In genomic region chr3:58233296-58233695, GRCm38 (mm10) we compare ENCODE assay signal across 16 mouse cellular contexts.
"Had no signal": no experiment of that assay in that cellular context is flagged by ENCODE, and none has a peak within 500 bp of the region (broad histone marks: within the 10 kb centered on the region; RNA-seq: fewer than 3 reads in every experiment).

No protein-coding gene starts in this region.

- H3K4me3 ChIP-seq: neural tube, embryonic 13.5 days; neural tube, embryonic 15.5 days; stomach, embryonic 15.5 days had no signal

- H3K4me1 ChIP-seq: neural tube, embryonic 13.5 days; neural tube, embryonic 15.5 days; stomach, embryonic 15.5 days had no signal

- H3K9ac ChIP-seq: neural tube, embryonic 13.5 days; neural tube, embryonic 15.5 days; stomach, embryonic 15.5 days had no signal

- H3K27me3 ChIP-seq: neural tube, embryonic 13.5 days; neural tube, embryonic 15.5 days; stomach, embryonic 15.5 days had no signal

- H3K9me3 ChIP-seq: neural tube, embryonic 13.5 days; neural tube, embryonic 15.5 days; stomach, embryonic 15.5 days had no signal

- H3K27ac ChIP-seq: neural tube, embryonic 13.5 days; neural tube, embryonic 15.5 days; stomach, embryonic 15.5 days; stomach, postnatal 0 days had no signal

- DNase-seq: retina, postnatal 1 day; right cerebral cortex, adult 18-20 months; right cerebral cortex, postnatal 14 days; right cerebral cortex, postnatal 25 days; right cerebral cortex, postnatal 4 days; spleen, adult 18-20 months; thymus, adult 18-20 months; thymus, adult 2 months; thymus, postnatal 14 days; thymus, postnatal 25 days; thymus, postnatal 36 days; thymus, postnatal 4 days had no signal

- H3K4me2 ChIP-seq: neural tube, embryonic 13.5 days; neural tube, embryonic 15.5 days; stomach, embryonic 15.5 days had no signal

- H3K36me3 ChIP-seq: neural tube, embryonic 13.5 days; neural tube, embryonic 15.5 days; stomach, embryonic 15.5 days had no signal
